Mouse (Mus musculus): ENCODE measurements around the gene Prkag2. TPM values are rescaled to one million over a fixed set of nuclear protein-coding genes. Genes with fewer than 3 reads are reported as not detected.

Gene Prkag2
- polyA plus RNA-seq, 1 experiment from 2014 or later, result 3.9 TPM

DNA sequence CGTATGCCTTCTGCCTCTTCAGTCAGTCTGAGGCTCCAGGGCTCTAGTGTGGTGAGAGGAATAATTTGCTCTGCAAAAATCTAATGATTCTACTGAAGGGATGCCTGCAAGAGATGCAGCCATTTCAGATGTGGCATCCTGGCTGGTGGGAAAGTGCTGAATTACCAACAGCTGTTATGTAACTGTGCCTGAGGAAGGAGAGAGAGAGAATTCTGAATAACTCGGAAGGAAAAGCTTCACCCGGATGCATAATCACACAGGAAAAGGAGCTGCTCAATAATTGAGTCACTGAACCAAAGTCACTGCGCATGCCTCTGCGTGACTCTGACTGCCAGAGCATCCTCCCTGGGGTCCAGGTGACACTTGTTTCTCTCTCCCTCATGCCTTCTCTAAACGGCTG is 186.8 kb downstream of the Prkag2 start:
- Histone ChIP-seq H3K27ac (replicated peaks) (no peak overlapping the region), H3K4me3 (replicated peaks) (no peak overlapping the region), H3K4me2 (no peak overlapping the region), H3K27me3 (0 out of 2 replicates have a peak, but pooled peaks cover 3% of the 10 kb centered on the region), H3K9me3 (replicated peaks) (no peaks in the 10 kb centered on the region), H3K4me1 (replicated peaks) (peaks cover 8% of the 10 kb centered on the region), H3K36me3 (replicated peaks) (no peaks in the 10 kb centered on the region), H3K9ac (no peak overlapping the region)
- WGBS (ENCODE audit: insufficient replicate concordance), result 74% methylated on average over 6 of the region's 6 CpGs
- ATAC-seq (ENCODE audit: insufficient read depth), result no peak

DNA sequence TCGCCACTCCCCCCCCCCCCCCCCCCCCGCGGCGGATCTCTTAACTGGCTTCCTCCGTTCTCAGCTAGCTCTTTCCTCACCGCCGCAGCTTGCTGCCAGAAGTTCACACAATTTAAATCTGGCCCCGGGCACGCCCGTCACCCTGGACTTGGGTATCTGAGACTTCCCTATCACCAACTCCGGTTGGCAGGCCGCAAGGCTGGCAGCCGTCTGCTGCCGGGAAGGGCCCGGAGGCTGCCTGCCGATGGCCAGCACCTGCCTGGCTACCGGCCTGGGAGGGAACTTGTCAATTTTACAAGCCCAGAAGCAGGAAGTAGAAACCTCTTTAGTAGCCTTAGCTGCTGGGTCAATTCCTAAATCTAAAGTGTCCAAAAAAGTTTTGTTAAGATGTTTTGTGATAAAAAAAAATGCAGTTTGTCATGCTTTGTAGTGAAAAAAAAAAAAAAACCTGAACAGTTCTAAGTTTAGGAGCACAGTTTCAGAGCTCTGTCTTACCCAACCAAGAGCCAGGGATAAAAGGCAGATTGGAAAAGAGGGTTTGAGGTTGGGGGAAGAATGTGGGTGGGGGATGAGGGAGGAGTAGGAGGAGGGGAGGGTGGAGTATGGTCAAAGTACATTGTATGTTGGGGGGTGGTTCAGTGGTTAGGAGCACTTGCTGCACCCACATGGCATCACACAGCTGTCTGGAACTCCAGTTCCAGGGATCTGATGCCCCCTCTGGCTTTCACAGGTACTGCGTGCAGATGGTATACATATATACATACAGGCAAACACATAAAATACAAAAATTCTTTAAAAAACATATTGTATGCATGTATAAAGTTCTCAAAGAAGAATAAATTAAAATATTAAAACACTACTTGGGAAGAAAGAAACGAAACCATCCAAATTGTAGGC is 191.4 kb downstream of the Prkag2 start:
- peak overlapping the region; percentile 70 for H3K4me3 ChIP-seq (replicated peaks)
- peak overlapping the region; percentile 94 for H3K4me2 ChIP-seq
- 10% methylated on average over 16 of the region's 19 CpGs for WGBS (ENCODE audit: insufficient replicate concordance)
- H3K9ac ChIP-seq, result peak overlapping the region; percentile 62; the same call in 1 of the 2 replicates
- no peaks in the 10 kb centered on the region for H3K9me3 ChIP-seq (replicated peaks)
- H3K27ac ChIP-seq (replicated peaks), result peak overlapping the region; percentile 78
- peaks cover 27% of the 10 kb centered on the region for H3K27me3 ChIP-seq
- ATAC-seq (ENCODE audit: insufficient read depth), result no peak
- H3K4me1 ChIP-seq (replicated peaks), result peaks cover 18% of the 10 kb centered on the region
- no peaks in the 10 kb centered on the region for H3K36me3 ChIP-seq (replicated peaks)

DNA sequence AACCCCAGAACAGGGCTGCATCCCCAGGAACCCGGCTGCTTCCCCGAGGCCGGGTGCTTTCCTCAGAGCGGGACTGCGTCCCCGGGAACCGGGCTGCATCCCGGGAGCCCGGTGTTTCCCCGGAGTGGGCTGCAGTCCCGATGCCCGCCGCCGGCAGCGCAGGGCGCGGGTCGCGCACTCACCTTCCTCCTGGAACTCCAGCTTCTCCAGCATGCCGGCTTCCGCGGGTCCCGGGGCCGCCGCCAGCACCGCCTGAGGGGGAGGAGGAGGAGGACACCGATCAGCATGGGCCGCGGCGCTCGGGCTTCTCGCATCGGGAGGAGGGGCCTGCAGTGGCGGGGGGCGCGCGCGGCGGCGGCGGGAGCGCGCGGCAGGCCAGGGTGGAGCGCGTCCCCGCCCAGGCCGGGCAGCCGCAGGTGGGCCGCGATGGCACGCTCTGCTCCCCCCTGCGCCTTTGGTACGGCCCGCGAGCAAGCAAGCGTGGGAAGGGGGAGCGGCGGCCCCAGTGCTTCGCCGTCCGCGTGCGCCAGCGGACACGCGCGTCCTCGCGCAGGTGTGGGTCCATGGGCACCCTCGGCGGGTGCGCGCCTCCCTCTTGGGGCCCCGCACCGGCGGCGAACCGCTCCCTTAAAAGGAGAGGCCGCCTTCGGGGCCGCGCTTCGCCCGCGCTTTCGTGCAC is 192.2 kb downstream of the Prkag2 start:
- ATAC-seq (ENCODE audit: insufficient read depth), result peak; percentile 85
- H3K4me2 ChIP-seq, result peak overlapping the region; percentile 94
- peaks cover 18% of the 10 kb centered on the region for H3K4me1 ChIP-seq (replicated peaks)
- H3K9ac ChIP-seq, result peak overlapping the region; percentile 62
- no peaks in the 10 kb centered on the region for H3K36me3 ChIP-seq (replicated peaks)
- no peaks in the 10 kb centered on the region for H3K9me3 ChIP-seq (replicated peaks)
- WGBS (ENCODE audit: insufficient replicate concordance), result under 1% methylated on average over 72 of the region's 87 CpGs
- H3K27ac ChIP-seq (replicated peaks), result peak overlapping the region; percentile 78
- H3K27me3 ChIP-seq, result peaks cover 27% of the 10 kb centered on the region
- peak overlapping the region; percentile 70 for H3K4me3 ChIP-seq (replicated peaks)

DNA sequence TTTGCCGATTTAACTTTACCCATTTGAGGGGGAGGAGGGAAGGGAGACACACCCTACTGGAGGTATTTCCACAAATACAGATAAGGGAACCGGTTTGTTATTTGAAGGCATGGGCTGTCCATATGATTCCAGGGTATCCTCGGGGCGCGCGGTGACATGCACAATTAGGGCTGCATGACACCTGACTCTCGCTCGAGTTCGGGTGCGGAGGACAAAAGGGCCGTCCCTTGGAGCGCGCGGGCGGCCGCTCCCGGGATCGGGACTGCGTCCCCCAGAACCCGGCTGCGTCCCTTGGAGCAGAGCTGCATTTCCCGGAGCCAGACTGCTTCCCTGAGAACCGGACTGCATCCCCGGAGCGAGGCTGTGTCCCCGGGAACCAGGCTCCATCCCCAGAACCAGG is 192.7 kb downstream of the Prkag2 start:
- Histone ChIP-seq H3K9ac (peak overlapping the region; percentile 62), H3K4me3 (replicated peaks) (peak overlapping the region; percentile 70), H3K4me1 (replicated peaks) (peaks cover 20% of the 10 kb centered on the region), H3K27me3 (peaks cover 27% of the 10 kb centered on the region), H3K36me3 (replicated peaks) (no peaks in the 10 kb centered on the region), H3K9me3 (replicated peaks) (no peaks in the 10 kb centered on the region), H3K4me2 (peak overlapping the region; percentile 94), H3K27ac (replicated peaks) (peak overlapping the region; percentile 78; the same call in 1 of the 2 replicates)
- WGBS (ENCODE audit: insufficient replicate concordance), result under 1% methylated on average over 26 of the region's 26 CpGs
- ATAC-seq (ENCODE audit: insufficient read depth), result peak; percentile 4; the same call in 1 of the 2 replicates

DNA sequence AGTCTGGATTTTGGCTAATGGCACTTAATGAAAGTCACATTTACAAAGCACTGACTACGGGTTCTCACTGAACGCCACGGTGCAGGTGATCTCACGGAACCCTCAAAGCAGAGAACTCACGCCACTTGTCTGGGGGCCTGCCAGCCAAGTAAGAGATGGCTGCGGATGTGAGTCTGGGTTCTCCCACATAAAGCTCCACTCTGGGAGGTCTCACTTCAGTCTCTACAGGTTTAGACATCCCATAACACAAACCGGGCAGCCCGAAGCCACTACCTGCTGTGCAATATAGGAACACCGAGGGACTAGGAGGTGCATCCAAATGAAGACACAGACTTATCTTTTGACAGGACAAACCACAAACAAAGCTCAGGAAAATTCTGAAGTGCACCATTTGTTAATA is 193.6 kb downstream of the Prkag2 start:
- Histone ChIP-seq H3K4me3 (replicated peaks) (no peak overlapping the region), H3K4me1 (replicated peaks) (peaks cover 20% of the 10 kb centered on the region), H3K27me3 (peaks cover 27% of the 10 kb centered on the region), H3K36me3 (replicated peaks) (no peaks in the 10 kb centered on the region), H3K4me2 (peak overlapping the region; percentile 94; the same call in 1 of the 2 replicates), H3K9me3 (replicated peaks) (no peaks in the 10 kb centered on the region), H3K9ac (no peak overlapping the region), H3K27ac (replicated peaks) (no peak overlapping the region)
- no peak for ATAC-seq (ENCODE audit: insufficient read depth)
- WGBS (ENCODE audit: insufficient replicate concordance), result 71% methylated on average over 9 of the region's 9 CpGs

DNA sequence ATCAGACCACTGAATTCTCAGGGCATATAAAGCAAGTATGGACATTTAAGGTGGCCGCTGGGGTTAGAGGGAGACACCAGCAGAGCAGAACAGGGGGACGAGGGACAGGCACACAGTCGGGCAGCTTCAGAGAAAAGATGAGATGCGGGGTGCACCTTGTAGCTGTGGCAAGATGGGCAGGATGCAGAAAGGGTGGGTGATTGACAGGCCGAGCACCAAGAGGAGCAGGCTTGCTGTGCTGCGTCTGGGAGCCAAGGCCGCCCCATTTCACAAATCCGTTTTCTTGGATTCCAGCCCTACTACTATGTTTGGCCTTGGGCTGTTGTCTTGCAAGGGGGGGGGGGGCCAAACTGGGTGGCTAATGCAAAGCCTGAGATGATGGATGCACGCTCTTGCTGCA is 195.5 kb downstream of the Prkag2 start:
- Histone ChIP-seq H3K36me3 (replicated peaks) (no peaks in the 10 kb centered on the region), H3K9me3 (replicated peaks) (no peaks in the 10 kb centered on the region), H3K9ac (no peak overlapping the region), H3K4me1 (replicated peaks) (peaks cover 20% of the 10 kb centered on the region), H3K27ac (replicated peaks) (no peak overlapping the region), H3K27me3 (peaks cover 27% of the 10 kb centered on the region), H3K4me2 (no peak overlapping the region), H3K4me3 (replicated peaks) (no peak overlapping the region)
- 74% methylated on average over 9 of the region's 9 CpGs for WGBS (ENCODE audit: insufficient replicate concordance)
- ATAC-seq (ENCODE audit: insufficient read depth), result no peak

DNA sequence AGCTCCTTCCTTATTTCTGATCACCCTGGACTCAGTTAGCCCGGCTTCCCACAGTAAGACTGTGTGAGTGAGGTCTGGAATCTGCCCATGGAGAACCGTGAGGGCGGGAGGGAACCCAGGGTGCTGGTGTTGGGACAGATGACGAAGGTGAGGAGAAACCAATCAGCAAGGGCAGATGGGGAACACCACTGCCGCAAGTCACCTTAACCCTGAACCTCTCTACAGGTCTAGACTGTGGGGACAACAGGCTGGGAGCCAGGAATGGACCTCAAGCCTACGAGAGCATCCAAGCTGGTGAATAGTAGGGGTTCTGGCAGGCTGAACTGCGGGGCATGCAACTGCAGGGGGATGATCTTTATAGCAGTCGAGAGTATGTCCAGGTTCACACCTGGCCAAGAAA is 196.0 kb downstream of the Prkag2 start:
- H3K4me2 ChIP-seq, result no peak overlapping the region
- H3K27me3 ChIP-seq, result peaks cover 27% of the 10 kb centered on the region
- ATAC-seq (ENCODE audit: insufficient read depth), result no peak
- no peaks in the 10 kb centered on the region for H3K36me3 ChIP-seq (replicated peaks)
- H3K9me3 ChIP-seq (replicated peaks), result no peaks in the 10 kb centered on the region
- no peak overlapping the region for H3K27ac ChIP-seq (replicated peaks)
- no peak overlapping the region for H3K9ac ChIP-seq
- WGBS (ENCODE audit: insufficient replicate concordance), result 71% methylated on average over 8 of the region's 8 CpGs
- no peak overlapping the region for H3K4me3 ChIP-seq (replicated peaks)
- H3K4me1 ChIP-seq (replicated peaks), result peaks cover 20% of the 10 kb centered on the region

DNA sequence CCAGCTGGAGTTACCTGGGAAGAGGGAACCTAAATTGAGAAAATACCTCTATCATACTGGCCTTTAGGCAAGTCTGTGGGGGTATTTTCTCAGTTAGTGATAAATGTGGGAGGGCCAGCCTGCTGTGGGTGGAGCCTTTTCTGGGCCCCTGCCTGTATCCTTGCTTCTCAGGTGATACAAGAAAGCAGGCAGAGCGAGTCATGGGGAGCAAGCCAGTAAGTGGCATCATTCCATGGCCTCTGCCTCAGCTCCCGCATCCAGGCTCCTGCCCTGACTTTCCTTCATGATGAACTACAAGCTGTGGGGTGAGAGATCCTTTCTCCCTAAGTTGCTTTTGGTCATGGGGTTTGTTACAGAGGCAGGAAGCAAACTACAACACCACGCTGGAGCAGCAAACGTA is 196.4 kb downstream of the Prkag2 start:
- Histone ChIP-seq H3K27ac (replicated peaks) (no peak overlapping the region), H3K4me2 (no peak overlapping the region), H3K9me3 (replicated peaks) (no peaks in the 10 kb centered on the region), H3K36me3 (replicated peaks) (no peaks in the 10 kb centered on the region), H3K4me1 (replicated peaks) (peaks cover 19% of the 10 kb centered on the region), H3K27me3 (peaks cover 26% of the 10 kb centered on the region), H3K4me3 (replicated peaks) (no peak overlapping the region), H3K9ac (no peak overlapping the region)
- WGBS (ENCODE audit: insufficient replicate concordance), result 74% methylated on average over 4 of the region's 4 CpGs
- no peak for ATAC-seq (ENCODE audit: insufficient read depth)

DNA sequence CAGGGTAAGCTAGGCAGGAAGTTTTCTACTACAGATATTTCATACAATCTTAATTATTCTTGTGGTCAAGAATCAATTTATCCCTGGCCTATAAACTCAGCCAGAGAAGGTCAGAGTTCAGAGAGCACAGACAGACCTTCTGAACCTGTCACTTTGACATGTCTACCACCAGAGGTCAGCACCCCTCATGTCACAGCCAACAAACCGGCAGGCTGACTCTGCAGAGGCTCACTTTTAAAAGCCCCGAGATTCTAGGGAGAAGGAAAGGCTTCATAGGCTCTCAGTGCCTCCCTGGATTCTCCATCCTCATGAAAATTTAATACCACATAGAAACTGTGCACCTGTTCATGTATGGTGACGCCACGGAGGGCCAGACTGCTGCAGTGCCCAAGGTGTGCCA is 197.6 kb downstream of the Prkag2 start:
- H3K27me3 ChIP-seq, result peaks cover 16% of the 10 kb centered on the region
- peaks cover 10% of the 10 kb centered on the region for H3K4me1 ChIP-seq (replicated peaks)
- no peaks in the 10 kb centered on the region for H3K36me3 ChIP-seq (replicated peaks)
- no peak for ATAC-seq (ENCODE audit: insufficient read depth)
- no peak overlapping the region for H3K27ac ChIP-seq (replicated peaks)
- WGBS (ENCODE audit: insufficient replicate concordance), result 30% methylated on average over 4 of the region's 4 CpGs
- H3K9ac ChIP-seq, result no peak overlapping the region
- no peak overlapping the region for H3K4me3 ChIP-seq (replicated peaks)
- no peaks in the 10 kb centered on the region for H3K9me3 ChIP-seq (replicated peaks)
- H3K4me2 ChIP-seq, result no peak overlapping the region

DNA sequence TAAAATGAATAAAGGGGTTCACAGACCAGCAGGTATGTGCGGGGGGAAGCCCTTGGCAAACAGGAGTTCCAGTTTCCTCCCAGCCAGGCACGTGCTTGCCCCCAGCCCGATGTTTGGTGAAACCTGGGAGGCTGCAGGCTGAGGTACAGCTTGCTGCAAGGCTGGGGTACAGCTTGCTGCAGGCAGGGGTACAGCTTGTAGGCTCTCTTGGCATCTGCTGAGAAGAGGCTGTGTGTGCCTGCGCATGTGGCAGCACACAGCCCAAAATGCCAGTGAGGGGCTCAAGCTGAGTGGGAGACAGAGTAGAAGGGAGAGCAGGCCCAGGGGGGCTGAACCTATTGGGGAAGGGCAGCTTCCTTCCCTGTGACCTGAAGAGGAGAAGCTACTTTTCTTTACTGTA is 204.8 kb downstream of the Prkag2 start:
- no peak overlapping the region for H3K9ac ChIP-seq
- no peak overlapping the region for H3K4me3 ChIP-seq (replicated peaks)
- 0 out of 2 replicates have a peak, but pooled peaks cover 4% of the 10 kb centered on the region for H3K4me1 ChIP-seq (replicated peaks)
- 74% methylated on average over 4 of the region's 4 CpGs for WGBS (ENCODE audit: insufficient replicate concordance)
- H3K4me2 ChIP-seq, result no peak overlapping the region
- no peak for ATAC-seq (ENCODE audit: insufficient read depth)
- no peaks in the 10 kb centered on the region for H3K9me3 ChIP-seq (replicated peaks)
- no peaks in the 10 kb centered on the region for H3K27me3 ChIP-seq
- no peak overlapping the region for H3K27ac ChIP-seq (replicated peaks)
- H3K36me3 ChIP-seq (replicated peaks), result no peaks in the 10 kb centered on the region

DNA sequence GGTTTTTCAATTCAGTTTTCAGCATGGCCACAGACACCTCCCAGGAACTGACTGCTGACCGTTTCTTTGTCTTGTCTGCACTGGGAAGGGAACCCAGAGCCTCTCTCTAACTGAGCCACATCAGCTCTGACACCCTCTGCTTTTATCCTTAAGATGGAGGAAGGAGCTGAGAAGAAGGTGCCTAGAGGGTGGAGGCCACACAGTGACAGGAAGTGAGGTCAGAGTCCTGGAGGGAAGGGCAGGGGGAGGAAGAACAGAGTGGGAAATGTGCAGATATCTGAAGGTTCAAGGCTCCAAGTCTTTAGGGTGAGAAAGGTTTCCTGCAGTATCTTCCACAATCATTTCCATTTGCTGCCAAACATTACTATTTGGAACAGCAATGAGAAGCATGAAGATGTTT is 205.6 kb downstream of the Prkag2 start:
- Histone ChIP-seq H3K4me1 (replicated peaks) (0 out of 2 replicates have a peak, but pooled peaks cover 4% of the 10 kb centered on the region), H3K27me3 (no peaks in the 10 kb centered on the region), H3K36me3 (replicated peaks) (no peaks in the 10 kb centered on the region), H3K4me3 (replicated peaks) (no peak overlapping the region), H3K9ac (no peak overlapping the region), H3K27ac (replicated peaks) (no peak overlapping the region), H3K4me2 (no peak overlapping the region), H3K9me3 (replicated peaks) (no peaks in the 10 kb centered on the region)
- ATAC-seq (ENCODE audit: insufficient read depth), result no peak
- whole genome bisulfite sequencing (ENCODE audit: insufficient replicate concordance), result 33% methylated on average over 1 of the region's 1 CpGs

Data from liver, embryonic 15.5 days (tissue).